Mouse (Mus musculus) adrenal gland, postnatal 36 days (tissue): ENCODE data around the gene Fgf18. TPM values are rescaled to one million over a fixed set of nuclear protein-coding genes. Genes with fewer than 3 reads are reported as not detected.

Source experiments
- DNase-seq, 2 experiments: peaks; one replicate each; pipeline ENCODE4 v3.0.0; 2021; ENCODE audit warnings: mixed read lengths in 1 of 2
- total RNA-seq, 2 experiments: library from RNA; stranded (reverse); gene quantifications; 2 replicates each; pipeline ENCODE4 v1.2.3; 2021

Gene Fgf18
- total RNA-seq, 2 experiments from 2014 or later: 0.95 to 1.6 TPM

DNA sequence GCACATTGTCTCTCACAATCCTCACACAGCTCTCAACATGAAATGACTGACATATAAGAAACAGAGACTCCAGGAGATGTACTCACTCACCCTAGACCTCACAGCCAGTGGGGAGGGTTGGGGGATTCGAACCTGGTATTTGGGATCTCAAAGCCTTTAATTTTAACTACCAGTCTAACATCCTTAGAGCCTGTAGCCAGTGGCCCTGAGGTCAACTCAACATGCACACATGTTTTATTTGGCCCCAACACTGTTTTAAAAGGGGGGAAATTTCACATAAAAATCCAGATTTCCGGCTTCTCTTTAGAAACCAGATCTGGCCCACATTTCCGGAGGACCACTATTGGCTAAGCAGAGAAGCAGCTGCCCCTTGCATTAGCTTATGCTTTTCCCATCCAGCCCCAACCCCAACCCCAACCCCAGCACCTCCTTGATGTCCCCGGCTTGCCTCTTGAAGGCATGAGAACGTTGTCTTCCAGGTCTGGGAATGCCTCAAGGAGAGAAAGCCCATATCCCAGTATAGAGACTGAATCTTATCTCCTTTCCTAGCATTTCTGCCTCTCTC lies 75.8 kb downstream of the Fgf18 start:
- DNase-seq: no peak

DNA sequence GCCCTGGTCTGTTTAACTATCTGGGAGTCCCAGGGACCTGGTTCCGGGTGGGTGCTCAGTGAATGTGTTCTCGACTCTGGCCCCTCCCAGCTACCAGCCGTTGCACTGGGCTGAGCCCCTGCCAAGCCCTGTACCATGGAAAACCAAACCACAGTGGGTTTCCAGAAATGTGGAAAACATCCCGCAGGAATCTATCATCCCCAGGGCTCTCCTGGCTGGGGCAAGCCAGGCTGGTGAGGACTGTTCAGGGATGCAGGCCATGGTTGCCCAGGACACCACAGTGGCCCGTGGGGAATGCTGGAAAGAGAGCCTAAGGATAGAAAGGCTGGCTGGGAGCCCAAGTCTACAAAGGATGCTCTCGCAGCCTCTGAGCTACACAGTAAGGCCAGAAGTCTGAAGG lies 76.7 kb downstream of the Fgf18 start:
- DNase-seq: no peak

Other genes starting within 250 kb of the Fgf18 start
- 100 to 1,000 TPM; 300 to 316 TPM for gene Npm1, start 15.8 kb upstream of the Fgf18 start, total RNA-seq
- gene Tlx3, start 56.2 kb upstream of the Fgf18 start, total RNA-seq: under 1 TPM in 1 of 2 experiments, not detected in 1; 0.23 TPM
- not detected for gene Gm12117, start 129.3 kb upstream of the Fgf18 start, total RNA-seq